Mouse (Mus musculus) retina, adult 2 months (tissue): ENCODE data around the gene Disc1.
A peak's percentile ranks its signal among the peaks of the same experiment; 100 is the strongest.

Source experiments
- DNase-seq: peaks from one replicate; pipeline ENCODE4 v3.0.0-alpha.2; 2012; ENCODE audit warnings: low read depth, low spot score

Gene Disc1

DNA sequence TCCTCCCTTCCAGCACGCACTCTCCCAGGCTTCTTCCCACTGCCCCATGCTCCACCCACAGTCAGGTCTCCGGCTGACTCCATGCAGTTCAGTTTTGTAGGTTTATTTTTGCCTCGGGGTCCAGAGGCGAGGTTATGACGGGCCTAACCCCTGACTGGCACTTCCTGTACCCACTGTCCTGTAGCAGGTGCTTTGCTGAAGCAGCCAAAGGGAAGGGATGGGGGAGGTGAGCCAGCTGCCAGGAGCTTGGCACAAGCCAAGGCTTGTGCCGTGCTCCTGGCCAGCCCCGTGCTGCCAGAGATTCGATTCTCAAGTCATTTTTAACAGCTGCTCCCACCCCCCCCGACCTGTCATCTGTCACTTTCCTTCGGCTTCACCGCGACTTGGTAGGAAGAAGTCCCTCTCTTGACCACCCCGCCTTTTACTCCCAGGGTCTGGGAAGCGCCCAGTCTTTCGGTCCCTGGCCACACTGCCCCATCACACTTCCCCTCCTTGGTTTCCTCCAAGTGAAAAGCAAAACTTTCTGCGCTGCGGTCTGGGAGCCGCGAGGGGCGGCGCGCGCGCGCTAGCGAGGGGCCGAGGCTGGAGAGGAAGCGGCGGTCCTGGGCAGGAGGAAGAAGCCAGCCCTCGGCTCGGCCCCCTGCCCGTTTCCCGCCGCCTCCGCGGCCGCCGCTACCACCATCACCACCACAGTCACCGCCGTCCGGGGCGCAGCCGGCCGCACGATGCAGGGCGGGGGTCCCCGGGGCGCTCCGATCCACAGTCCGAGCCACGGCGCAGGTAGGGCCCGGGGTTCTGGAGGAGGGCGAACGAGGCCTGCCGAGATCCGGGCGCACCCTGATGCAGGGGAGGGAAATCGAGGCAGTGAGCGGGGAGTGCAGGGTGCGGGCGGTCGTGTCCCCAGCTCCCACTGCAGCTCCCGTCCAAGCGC, at the start of gene Disc1:
Disc1 (plus strand) TSS at position 691 of the 931 bp plus-strand sequence.
- no peak for DNase-seq

DNA sequence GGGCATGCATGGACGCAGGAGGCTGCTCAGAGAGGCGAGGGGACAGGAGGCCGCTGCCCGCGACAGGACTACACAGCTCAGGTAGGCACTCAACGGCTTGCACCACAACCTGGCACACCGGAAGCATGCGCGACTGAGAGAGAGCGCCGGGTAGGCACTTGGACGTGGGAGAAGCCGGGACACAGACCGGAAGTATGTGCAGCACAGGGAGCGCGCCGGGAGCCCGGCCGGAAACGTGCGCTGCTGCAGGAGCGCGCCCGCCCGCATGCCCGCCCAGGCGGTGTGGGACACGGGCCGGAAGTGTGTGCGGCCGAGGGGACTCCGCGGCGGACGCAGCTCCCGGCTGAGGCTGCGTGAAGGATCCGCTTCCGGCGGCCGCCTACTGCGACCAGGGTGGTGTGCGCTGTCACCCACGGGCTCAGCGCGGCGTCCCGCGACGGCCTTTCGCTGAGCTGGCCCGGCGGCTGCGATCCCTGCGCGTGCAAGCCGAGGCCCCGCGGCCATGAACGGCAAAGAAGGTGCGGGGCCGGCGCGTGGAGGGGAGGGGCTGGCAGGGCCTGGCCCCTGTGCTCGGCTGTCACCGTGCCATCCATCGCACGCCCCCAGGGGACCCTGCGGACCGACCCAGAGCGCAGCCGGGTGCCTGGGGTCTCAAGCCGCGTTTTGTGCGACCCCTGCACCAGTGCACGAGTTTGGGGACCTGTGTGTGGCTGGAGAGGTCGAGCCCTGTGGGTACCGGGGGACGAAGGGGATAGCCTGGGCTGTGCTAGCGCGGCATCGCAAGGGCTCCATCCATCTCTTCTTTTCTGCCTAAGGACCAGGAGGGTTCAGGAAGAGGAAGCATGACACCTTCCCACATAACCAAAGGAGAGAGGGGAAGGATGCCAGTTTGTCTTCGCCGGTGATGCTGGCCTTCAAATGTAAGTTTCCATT, 41.0 kb upstream of the Disc1 start, which contains the start of gene Tsnax:
Tsnax (plus strand) TSS at position 303 of the 933 bp plus-strand sequence.
- peak; percentile 82 for DNase-seq

- DNase-seq, result no peak
Observed at GRCm38 (mm10) chr8:125024085-125024484, 29.9 kb upstream of the Disc1 start.

- DNase-seq, result no peak
Observed at GRCm38 (mm10) chr8:125027211-125027610, 26.8 kb upstream of the Disc1 start.

- no peak for DNase-seq
Observed at GRCm38 (mm10) chr8:125028841-125029240, 25.2 kb upstream of the Disc1 start.

GRCm38 (mm10) chr8:125031276-125031675, 22.7 kb upstream of the Disc1 start:
- no peak for DNase-seq

- peak; percentile 36 for DNase-seq
Observed at GRCm38 (mm10) chr8:125034669-125035068, 19.3 kb upstream of the Disc1 start.

DNA sequence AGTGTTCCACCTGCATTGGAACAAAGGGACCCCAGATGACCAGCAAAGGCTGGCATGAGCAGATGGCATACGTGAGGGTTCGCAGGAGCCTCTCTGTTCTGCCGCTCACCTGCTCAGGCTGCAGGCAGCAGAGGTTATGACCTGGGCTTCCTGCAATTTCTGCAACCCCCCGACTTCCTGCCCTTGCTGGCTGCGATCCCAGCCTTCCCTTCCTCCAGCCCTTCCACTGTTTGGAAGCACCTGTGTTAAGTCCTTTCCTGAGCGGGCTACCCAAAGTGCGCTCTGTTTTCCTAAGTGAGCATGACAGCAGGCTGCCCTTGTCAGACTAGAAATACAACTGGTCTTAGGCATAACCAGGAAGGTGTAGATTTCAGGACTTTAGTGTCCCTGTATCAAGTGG, 16.9 kb upstream of the Disc1 start:
- DNase-seq, result no peak

GRCm38 (mm10) chr8:125038731-125039130, 15.3 kb upstream of the Disc1 start:
- DNase-seq, result no peak

- DNase-seq, result no peak
Observed at GRCm38 (mm10) chr8:125040587-125041375, 13.2 kb upstream of the Disc1 start.

DNA sequence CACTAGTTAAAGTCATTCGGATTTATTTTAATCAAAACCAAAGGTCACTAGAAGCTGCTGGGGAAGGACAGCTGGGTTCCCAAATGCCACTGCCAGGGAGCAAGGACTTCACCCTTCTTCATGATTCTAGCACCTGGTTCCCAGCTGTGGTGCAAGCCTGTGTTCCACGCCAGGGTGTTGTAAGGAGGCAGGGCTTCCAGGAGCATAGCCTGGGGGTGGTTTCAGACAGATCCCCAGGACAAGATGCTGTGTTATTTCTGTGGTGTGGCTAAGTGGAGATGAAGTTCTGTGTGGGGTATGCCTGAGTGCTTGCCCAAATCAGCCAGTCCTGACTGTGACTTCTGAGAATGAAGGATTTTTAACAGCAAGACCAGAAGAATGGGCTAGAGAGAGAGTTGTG, 12.5 kb upstream of the Disc1 start:
- no peak for DNase-seq

GRCm38 (mm10) chr8:125043394-125043793, 10.6 kb upstream of the Disc1 start:
- DNase-seq, result no peak

GRCm38 (mm10) chr8:125043935-125044334, 10.1 kb upstream of the Disc1 start:
- DNase-seq, result no peak

DNA sequence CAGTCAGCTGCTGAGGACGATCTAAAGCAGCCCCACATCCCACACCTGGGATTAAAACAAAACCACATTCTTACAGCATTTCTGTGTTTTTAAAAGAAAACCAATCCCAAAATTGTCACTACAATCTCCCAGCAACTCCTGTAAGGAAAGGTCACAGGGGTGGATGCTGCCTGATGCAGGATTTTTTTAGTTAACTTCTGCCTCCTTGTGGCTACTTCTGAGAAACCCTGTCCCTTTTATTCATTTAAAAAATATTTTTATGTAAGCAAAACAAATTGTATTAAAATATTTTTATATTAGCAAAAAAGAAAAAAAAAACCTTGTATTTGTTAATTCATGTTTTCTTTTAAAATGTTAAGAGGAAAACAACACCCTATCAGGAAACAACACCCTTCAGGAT, 8.2 kb upstream of the Disc1 start:
- no peak for DNase-seq

- no peak for DNase-seq
Observed at GRCm38 (mm10) chr8:125049051-125049750, 4.8 kb upstream of the Disc1 start.

GRCm38 (mm10) chr8:125049826-125050225, 4.2 kb upstream of the Disc1 start:
- no peak for DNase-seq

DNA sequence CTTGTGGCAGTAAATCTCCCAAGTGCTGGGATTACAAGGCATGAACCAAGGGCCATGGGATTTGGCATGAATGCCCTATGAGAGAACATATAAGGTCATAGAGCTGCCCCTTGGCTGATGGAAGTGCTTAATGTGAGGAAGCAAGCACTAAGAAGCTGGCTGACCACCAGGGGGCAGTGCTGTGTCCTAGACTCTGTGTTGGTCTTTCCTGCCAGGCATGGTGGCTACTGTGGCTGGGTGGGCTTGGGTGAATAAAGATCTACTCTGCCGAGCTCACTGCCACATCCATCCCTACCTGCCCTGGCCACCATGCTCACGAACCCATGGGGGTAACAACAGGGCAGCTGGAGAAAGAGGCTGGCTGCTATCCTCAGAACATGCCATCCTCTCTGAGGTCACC, 2.0 kb upstream of the Disc1 start:
- peak; percentile 46 for DNase-seq

- no peak for DNase-seq
Observed at GRCm38 (mm10) chr8:125054436-125054810, 428 bp downstream of the Disc1 start.

GRCm38 (mm10) chr8:125060904-125061303, 6.9 kb downstream of the Disc1 start:
- DNase-seq, result no peak

DNA sequence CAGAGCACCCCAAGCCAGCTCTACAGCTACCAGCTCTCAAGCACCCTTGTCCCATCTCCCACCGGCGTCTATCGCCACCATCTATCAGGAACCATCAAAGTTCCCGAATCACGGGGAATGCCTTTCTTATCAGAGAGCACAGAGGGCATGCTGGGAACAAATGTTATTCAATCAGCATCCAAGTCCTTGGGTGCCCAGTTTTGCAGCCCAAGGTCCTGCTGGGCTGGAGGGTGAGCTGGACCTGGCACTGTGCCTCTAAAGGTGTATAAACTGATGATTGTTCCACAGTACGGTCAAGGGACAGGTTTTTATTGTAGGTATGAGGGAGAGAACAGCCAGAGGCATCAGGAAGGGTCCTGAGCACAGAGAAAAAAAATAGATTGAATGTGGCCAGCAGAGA, 11.6 kb downstream of the Disc1 start:
- no peak for DNase-seq
